Mouse (Mus musculus): Measurements from ENCODE around the gene Pkn2. TPM values are rescaled to one million over a fixed set of nuclear protein-coding genes. Genes with fewer than 3 reads are reported as not detected.

The Pkn2 gene
- total and polyA plus RNA-seq, 2 experiments from 2014 or later, result 20.9 to 24.1 TPM

GRCm38 (mm10) chr3:142745076-142745475 lies 136.7 kb downstream of the Pkn2 start:
- Histone ChIP-seq H3K9ac (replicated peaks; ENCODE audit: low read length, poor library complexity, severe bottlenecking) (no peak overlapping the region), H3K9me3 (ENCODE audit: low read length) (no peaks in the 10 kb centered on the region), H3K4me1 (ENCODE audit: insufficient read depth, low read length) (no peaks in the 10 kb centered on the region), H3K4me2 (ENCODE audit: low read depth, low read length, poor library complexity, severe bottlenecking) (no peak overlapping the region), H3K4me3 (ENCODE audit: low read depth, low read length) (no peak overlapping the region), H3K27me3 (ENCODE audit: insufficient read depth, low read length) (no peaks in the 10 kb centered on the region), H3K36me3 (ENCODE audit: insufficient read depth, low read length) (no peaks in the 10 kb centered on the region), H3K27ac (ENCODE audit: low read depth, low read length) (no peak overlapping the region)
- no peak for DNase-seq (ENCODE audit: low spot score)
- ATAC-seq (ENCODE audit: low FRiP score), result no peak
- 91% methylated on average over 2 of the region's 2 CpGs for WGBS
- TF ChIP-seq CTCF (IDR thresholded peaks at IDR 0.05), result no peak

DNA sequence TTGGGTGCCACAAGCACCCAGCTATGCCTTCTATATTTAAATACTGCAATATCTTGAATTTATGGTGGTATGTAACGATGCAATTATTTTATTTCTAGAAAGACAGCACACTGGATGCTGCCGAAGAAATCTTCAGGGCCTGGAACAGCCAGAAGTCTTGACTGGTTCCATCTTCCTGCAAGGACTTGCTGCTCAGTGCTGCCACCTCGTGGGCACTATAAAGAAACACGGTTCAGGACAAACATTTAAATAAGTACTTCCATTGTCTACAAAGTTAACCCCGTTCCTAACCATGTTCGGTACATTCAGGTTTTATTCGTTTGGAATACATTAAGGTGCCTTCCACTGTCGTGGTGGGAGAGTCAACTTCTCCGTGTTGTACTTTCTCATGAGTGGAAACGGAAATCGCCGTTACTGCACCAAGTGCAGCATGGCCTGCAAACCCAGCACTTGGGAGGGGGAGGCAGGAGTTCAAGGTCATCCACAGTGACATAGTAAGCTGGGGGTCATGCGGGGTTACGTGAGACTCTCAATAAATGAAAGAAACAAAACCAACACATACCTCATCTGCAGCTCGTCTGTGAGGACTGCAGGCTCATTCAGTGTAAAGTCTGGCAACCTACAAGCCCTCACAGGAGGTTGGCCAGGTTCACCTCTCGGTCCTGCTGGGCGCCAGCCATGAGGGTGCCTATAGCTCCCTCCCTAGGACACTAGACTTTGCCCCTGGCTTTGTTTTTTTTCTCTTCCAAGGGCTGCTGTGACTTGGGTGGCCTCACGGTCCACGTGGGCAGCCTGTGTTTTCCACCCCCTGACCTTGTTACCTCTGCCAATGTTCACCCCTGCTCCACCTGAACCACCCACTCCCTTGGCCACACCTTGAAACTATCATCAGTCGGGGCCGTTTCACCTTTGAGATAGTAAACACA lies 137.6 kb downstream of the Pkn2 start:
- Histone ChIP-seq H3K36me3 (ENCODE audit: insufficient read depth, low read length) (no peaks in the 10 kb centered on the region), H3K4me1 (ENCODE audit: insufficient read depth, low read length) (no peaks in the 10 kb centered on the region), H3K27ac (ENCODE audit: low read depth, low read length) (no peak overlapping the region), H3K4me3 (ENCODE audit: low read depth, low read length) (no peak overlapping the region), H3K9me3 (ENCODE audit: low read length) (no peaks in the 10 kb centered on the region), H3K4me2 (ENCODE audit: low read depth, low read length, poor library complexity, severe bottlenecking) (no peak overlapping the region), H3K27me3 (ENCODE audit: insufficient read depth, low read length) (no peaks in the 10 kb centered on the region), H3K9ac (replicated peaks; ENCODE audit: low read length, poor library complexity, severe bottlenecking) (no peak overlapping the region)
- DNase-seq (ENCODE audit: low spot score), result peak; percentile 77
- no peak for ATAC-seq (ENCODE audit: low FRiP score)
- WGBS, result 62% methylated on average over 21 of the region's 21 CpGs
- peak; percentile 86 for TF ChIP-seq CTCF (IDR thresholded peaks at IDR 0.05)

Other genes with a start within 250 kb of the Pkn2 start
- 3.1 and 4.7 TPM in 2 replicates for gene Kyat3, start 181.0 kb downstream of the Pkn2 start, total RNA-seq (2014; rRNA removed)
- 5.1 and 5.6 TPM in 2 replicates for gene Kyat3, start 181.0 kb downstream of the Pkn2 start, polyA plus RNA-seq (2015; fragmentation: Nextera tagmentation; extraction: Ambion mirVana)
- gene Gtf2b, start 117.0 kb downstream of the Pkn2 start, total RNA-seq (2014; rRNA removed), result 29.5 and 38.7 TPM in 2 replicates
- gene Gtf2b, start 117.0 kb downstream of the Pkn2 start, polyA plus RNA-seq (2015; fragmentation: Nextera tagmentation; extraction: Ambion mirVana), result 45.6 and 51.2 TPM in 2 replicates

All from midbrain, postnatal 0 days (tissue).